Mouse (Mus musculus) G1E (cell line): ENCODE measurements around the gene Dock8.

ENCODE experiments used
- CTCF ChIP-seq: IDR thresholded peaks from 2 replicates; pipeline ENCODE4 v1.5.1; 2012; ENCODE audit warnings: low read depth, low read length, inconsistent platforms, mixed read lengths
- GATA1 ChIP-seq: IDR thresholded peaks from 2 replicates; pipeline ENCODE4 v1.6.1; 2012; ENCODE audit warnings: borderline replicate concordance, low read length, inconsistent platforms, mixed read lengths
- GATA2 ChIP-seq: IDR thresholded peaks from 2 replicates; pipeline ENCODE4 v1.6.1; 2012; ENCODE audit warnings: low read depth, low read length, inconsistent platforms, borderline replicate concordance

GRCm38 (mm10) chr19:25221964-25222640 lies 222.8 kb downstream of the Dock8 start:
- TF ChIP-seq CTCF (no peak), GATA1 (no peak), GATA2 (no peak)
